Mouse (Mus musculus) neural tube, postnatal 0 days (tissue): Measurements from ENCODE around the gene Il21r. TPM values are rescaled to one million over a fixed set of nuclear protein-coding genes. Genes with fewer than 3 reads are reported as not detected.

Experiments used
- polyA plus RNA-seq: library from polyadenylated mRNA; unstranded; fragments of >200 nt; fragmentation: Nextera tagmentation; extraction: Ambion mirVana; gene quantifications from 2 replicates; pipeline ENCODE4 v1.2.1, GENCODE M21; 2015

The Il21r gene
- polyA plus RNA-seq: 0.30 and 0.41 TPM in 2 replicates

DNA sequence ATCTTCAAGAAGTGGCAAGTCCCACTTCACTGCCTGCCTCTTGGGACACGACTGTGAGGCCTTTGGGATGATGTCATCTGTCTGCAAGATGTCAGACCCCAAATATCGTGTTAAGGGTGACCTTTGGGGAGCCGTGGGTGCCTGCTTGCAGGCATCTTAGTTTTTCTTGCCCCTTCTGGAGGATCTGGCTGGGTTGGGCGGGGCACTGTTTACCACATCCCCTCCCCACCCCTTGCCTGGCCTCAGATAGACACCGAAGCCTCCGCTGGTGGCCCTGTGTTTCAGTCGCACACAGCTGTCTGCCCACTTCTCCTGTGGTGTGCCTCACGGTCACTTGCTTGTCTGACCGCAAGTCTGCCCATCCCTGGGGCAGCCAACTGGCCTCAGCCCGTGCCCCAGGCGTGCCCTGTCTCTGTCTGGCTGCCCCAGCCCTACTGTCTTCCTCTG is at the start of gene Il21r:
Gene Il21r, plus strand, starts transcription at position 245 of the 447 bp plus-strand sequence.

Other genes starting within 250 kb of the Il21r start
- gene Kdm8, start 158.8 kb upstream of the Il21r start, polyA plus RNA-seq: 3.5 and 4.2 TPM in 2 replicates
- gene Nsmce1, start 111.8 kb upstream of the Il21r start, polyA plus RNA-seq: 79.5 and 80.2 TPM in 2 replicates
- gene Il4ra, start 51.3 kb upstream of the Il21r start, polyA plus RNA-seq: 5.1 and 5.7 TPM in 2 replicates
- gene Gtf3c1, start 104.4 kb downstream of the Il21r start, polyA plus RNA-seq: 16.4 and 18.3 TPM in 2 replicates
- 3.1 and 4.0 TPM in 2 replicates for gene D430042O09Rik, start 104.5 kb downstream of the Il21r start, polyA plus RNA-seq